Mouse (Mus musculus) bone marrow, adult 2 months (tissue): ENCODE measurements around the gene Pip4k2c.

Experiments
- CTCF ChIP-seq: fragments of 200-500 bp; IDR thresholded peaks from 2 replicates; pipeline ENCODE4 v1.5.1; 2011; ENCODE audit warnings: low read length, control low read depth; ENCODE audit not compliant: control insufficient read depth, insufficient read depth
- POLR2A ChIP-seq: fragments of 200-500 bp; IDR thresholded peaks from 2 replicates; pipeline ENCODE4 v1.6.1; 2011; ENCODE audit warnings: low read depth, mild to moderate bottlenecking, control low read depth, low read length, borderline replicate concordance; ENCODE audit not compliant: control insufficient read depth

DNA sequence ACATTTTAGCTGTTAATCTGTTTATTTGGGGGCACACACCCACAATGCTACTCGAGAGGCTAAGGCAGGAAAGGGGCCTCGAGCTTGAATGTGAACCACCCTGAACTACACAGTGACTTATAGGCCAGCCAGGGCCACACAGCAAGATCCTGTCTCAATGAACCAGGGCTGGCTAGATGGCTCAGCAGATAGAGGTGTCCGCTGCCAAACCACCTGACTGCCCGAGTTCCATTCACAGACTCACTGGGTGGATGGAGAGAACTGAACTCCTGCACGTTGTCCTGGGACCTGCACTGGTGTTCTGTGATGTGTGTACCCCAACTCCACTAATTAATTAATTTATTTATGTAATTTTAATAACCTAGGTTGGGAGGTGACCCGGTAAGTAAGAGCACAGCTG is 46.4 kb upstream of the Pip4k2c start:
- TF ChIP-seq POLR2A, result no peak
- no peak for TF ChIP-seq CTCF
